Mouse (Mus musculus) bone marrow macrophage, adult 2 months (primary cell): ENCODE measurements around the gene Cxcl17.

Experiments
- CTCF ChIP-seq: IDR thresholded peaks from 2 replicates; pipeline ENCODE4 v1.5.1; 2012; ENCODE audit warnings: low read depth, mild to moderate bottlenecking, low read length, moderate library complexity
- POLR2A ChIP-seq: IDR thresholded peaks from 2 replicates; pipeline ENCODE4 v1.6.1; 2012; ENCODE audit warnings: mild to moderate bottlenecking, low read depth, low read length, borderline replicate concordance

DNA sequence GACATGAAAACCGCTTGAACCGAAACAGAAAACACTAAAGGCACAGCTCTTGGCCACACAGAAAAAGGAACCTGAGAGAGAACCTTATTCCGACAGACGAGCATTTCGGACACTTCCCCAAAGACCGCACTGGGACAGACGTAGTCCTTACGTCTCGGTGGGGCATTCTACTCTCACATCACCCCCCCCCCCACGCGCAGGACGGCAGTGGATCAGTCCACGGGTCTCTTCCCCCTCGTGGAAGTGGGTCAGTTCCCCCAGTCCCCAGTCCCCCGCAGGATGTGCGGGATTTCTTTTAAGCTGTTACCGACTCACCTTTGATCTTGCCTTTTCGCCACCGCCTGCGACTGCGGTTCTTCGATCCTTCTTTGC is 17.5 kb downstream of the Cxcl17 start:
- no peak for TF ChIP-seq CTCF
- no peak for TF ChIP-seq POLR2A
